Comparison of ENCODE assay signal across 9 mouse cellular contexts in genomic region chr9:69856621-69857020, GRCm38 (mm10).
A peak's percentile ranks its signal among the peaks of the same experiment; 100 is the strongest.
DNase-seq lines count a peak whose midpoint lies in the region; ATAC-seq and TF ChIP-seq lines count a peak whose summit lies in the region.
"Had no signal": no experiment of that assay in that cellular context is flagged by ENCODE, and none has a peak within 500 bp of the region (broad histone marks: within the 10 kb centered on the region; RNA-seq: fewer than 3 reads in every experiment).

No protein-coding gene starts in this region.

- no peaks in the 10 kb centered on the region for H3K9me3 ChIP-seq in MEL (replicated peaks; ENCODE audit: insufficient read depth, low read length)
- H3K9me3 ChIP-seq in liver, embryonic 11.5 days (ENCODE audit: control insufficient read depth, low read length) = no peaks in the 10 kb centered on the region
- H3K9me3 ChIP-seq: embryonic facial prominence, embryonic 12.5 days had no signal

- no peaks in the 10 kb centered on the region for H3K27me3 ChIP-seq in MEL (ENCODE audit: control insufficient read depth in 1 of 2, insufficient read depth in 2 of 2, low read length in 2 of 2)
- no peaks in the 10 kb centered on the region for H3K27me3 ChIP-seq in liver, embryonic 11.5 days (replicated peaks; ENCODE audit: control insufficient read depth, insufficient read depth, low read length)
- H3K27me3 ChIP-seq: embryonic facial prominence, embryonic 12.5 days had no signal

- 86% methylated on average over 7 of the region's 7 CpGs for WGBS in liver, embryonic 11.5 days

- no peak for TF ChIP-seq POLR2A in MEL (IDR thresholded peaks at IDR 0.05; ENCODE audit: control insufficient read depth in 1 of 2, insufficient read depth in 1 of 2, low read depth in 1 of 2, low read length in 2 of 2, poor library complexity in 1 of 2)

- H3K4me1 ChIP-seq in MEL (ENCODE audit: control insufficient read depth in 1 of 2, insufficient read depth in 2 of 2, low read length in 2 of 2) = no peaks in the 10 kb centered on the region
- no peaks in the 10 kb centered on the region for H3K4me1 ChIP-seq in liver, embryonic 11.5 days (replicated peaks; ENCODE audit: control insufficient read depth, insufficient read depth, low read length)
- H3K4me1 ChIP-seq: embryonic facial prominence, embryonic 12.5 days had no signal

- DNase-seq in kidney, postnatal 10 days = peak; percentile 59
- no peak for DNase-seq in kidney, adult 11 months
- peak; percentile 48 for DNase-seq in MEL (ENCODE audit: low read depth, low spot score)
- DNase-seq in c-Kit-positive CD71-negative TER-119-negative erythroid progenitor cells, embryonic 14.5 days (ENCODE audit: low read depth) = peak; percentile 26
- DNase-seq in liver, embryonic 11.5 days (ENCODE audit: low spot score) = peak; percentile 33
- DNase-seq in cerebellum, adult 11-12 months = no peak
- DNase-seq in left cerebral cortex, adult 11 months (ENCODE audit: low spot score) = no peak
- DNase-seq: gastrocnemius, postnatal 25 days had no signal

- no peak for TF ChIP-seq CTCF in MEL (IDR thresholded peaks at IDR 0.05 in 2 of 3, conservative IDR thresholded peaks at IDR 0.05 in 1 of 3; ENCODE audit: control insufficient read depth in 1 of 3, insufficient read depth in 1 of 3, low read depth in 2 of 3, low read length in 3 of 3, poor library complexity in 1 of 3, severe bottlenecking in 1 of 3)

- TF ChIP-seq RAD21 in MEL (IDR thresholded peaks at IDR 0.05; ENCODE audit: low read depth, low read length) = no peak

- H3K9ac ChIP-seq in MEL (ENCODE audit: control insufficient read depth, low read depth, low read length, poor library complexity, severe bottlenecking) = no peak overlapping the region
- H3K9ac ChIP-seq in liver, embryonic 11.5 days (ENCODE audit: low read depth, low read length) = no peak overlapping the region
- H3K9ac ChIP-seq: embryonic facial prominence, embryonic 12.5 days had no signal

- no peaks in the 10 kb centered on the region for H3K36me3 ChIP-seq in MEL (ENCODE audit: control insufficient read depth in 1 of 2, insufficient read depth in 2 of 2, low read length in 2 of 2)
- H3K36me3 ChIP-seq in liver, embryonic 11.5 days (ENCODE audit: control insufficient read depth, insufficient read depth, low read length) = no peaks in the 10 kb centered on the region
- H3K36me3 ChIP-seq: embryonic facial prominence, embryonic 12.5 days had no signal

- no peak overlapping the region for H3K4me2 ChIP-seq in liver, embryonic 11.5 days
- H3K4me2 ChIP-seq: embryonic facial prominence, embryonic 12.5 days had no signal

- no peak overlapping the region for H3K27ac ChIP-seq in MEL (ENCODE audit: control insufficient read depth, low read depth, low read length)
- no peak overlapping the region for H3K27ac ChIP-seq in liver, embryonic 11.5 days (ENCODE audit: low read depth, low read length)
- H3K27ac ChIP-seq: embryonic facial prominence, embryonic 12.5 days had no signal

- no peak overlapping the region for H3K4me3 ChIP-seq in MEL (ENCODE audit: control insufficient read depth in 1 of 2, insufficient read depth in 1 of 2, low read depth in 2 of 2, low read length in 2 of 2)
- no peak overlapping the region for H3K4me3 ChIP-seq in liver, embryonic 11.5 days (ENCODE audit: low read depth, low read length)
- H3K4me3 ChIP-seq: embryonic facial prominence, embryonic 12.5 days had no signal

- TF ChIP-seq EP300 in MEL (IDR thresholded peaks at IDR 0.05; ENCODE audit: low read depth in 1 of 2, low read length in 2 of 2) = no peak

- no peak for ATAC-seq in liver, embryonic 11.5 days (replicated peaks; ENCODE audit: low FRiP score)

- no peaks in the 10 kb centered on the region for H3K79me2 ChIP-seq in MEL (ENCODE audit: control insufficient read depth, insufficient read depth, low read length, poor library complexity)

TF ChIP-seq in MEL, 35 proteins besides CTCF, POLR2A, EP300 and RAD21:
- TF ChIP-seq ZKSCAN1 (IDR thresholded peaks at IDR 0.05; ENCODE audit: low read depth, low read length) = no peak
- no peak for TF ChIP-seq ZC3H11A (IDR thresholded peaks at IDR 0.05; ENCODE audit: low read depth, low read length)

Comparison
In these comparisons a context has a peak if more than half of its experiments do, and no peak if none do; other contexts are left out.
1. DNase-seq: peak in kidney, postnatal 10 days (single experiment), MEL (single experiment), c-Kit-positive CD71-negative TER-119-negative erythroid progenitor cells, embryonic 14.5 days (single experiment) and liver, embryonic 11.5 days (single experiment); none in kidney, adult 11 months (single experiment), cerebellum, adult 11-12 months (single experiment) and left cerebral cortex, adult 11 months (single experiment).